Mouse (Mus musculus): ENCODE data around the gene Pramel4. TPM values are rescaled to one million over a fixed set of nuclear protein-coding genes. Genes with fewer than 3 reads are reported as not detected.

Gene Pramel4
- 0.11 TPM for polyA plus RNA-seq (2017; shearing (Covaris generic))

GRCm38 (mm10) chr4:144058826-144059225, at the start of gene Pramel4:
Gene Pramel4 (plus strand): TSS chr4:144059126.

GRCm38 (mm10) chr4:144106174-144106573, 47.2 kb downstream of the Pramel4 start, which contains the start of gene Gm13102:
Gene Gm13102 (plus strand): TSS chr4:144106474.

Other genes with a start within 250 kb of the Pramel4 start
- gene Gm13084, start 243.0 kb upstream of the Pramel4 start, polyA plus RNA-seq (2017; shearing (Covaris generic)) = not detected
- not detected for gene Gm13103, start 212.6 kb upstream of the Pramel4 start, polyA plus RNA-seq (2017; shearing (Covaris generic))
- not detected for gene Pramef6, start 158.7 kb upstream of the Pramel4 start, polyA plus RNA-seq (2017; shearing (Covaris generic))
- not detected for gene Pramef25, start 108.1 kb upstream of the Pramel4 start, polyA plus RNA-seq (2017; shearing (Covaris generic))
- gene Gm13101, start 92.2 kb upstream of the Pramel4 start, polyA plus RNA-seq (2017; shearing (Covaris generic)) = not detected
- not detected for gene Pramef17, start 64.8 kb upstream of the Pramel4 start, polyA plus RNA-seq (2017; shearing (Covaris generic))
- gene Gm13102, start 47.3 kb downstream of the Pramel4 start, polyA plus RNA-seq (2017; shearing (Covaris generic)) = 0.10 TPM
- not detected for gene Oog3, start 103.5 kb downstream of the Pramel4 start, polyA plus RNA-seq (2017; shearing (Covaris generic))
- gene Oog2, start 131.6 kb downstream of the Pramel4 start, polyA plus RNA-seq (2017; shearing (Covaris generic)) = not detected
- not detected for gene C87977, start 154.2 kb downstream of the Pramel4 start, polyA plus RNA-seq (2017; shearing (Covaris generic))
- not detected for gene Pramel5, start 221.4 kb downstream of the Pramel4 start, polyA plus RNA-seq (2017; shearing (Covaris generic))

Data from CD4-positive, CD25-positive, alpha-beta regulatory T cell (primary cell).